9 mouse cellular contexts compared by ENCODE assay signal in genomic region chr11:77967114-77967513, GRCm38 (mm10). TPM values are rescaled to one million over a fixed set of nuclear protein-coding genes. Genes with fewer than 3 reads are reported as not detected.
DNase-seq lines count a peak whose midpoint lies in the region; ATAC-seq lines count a peak whose summit lies in the region.
"Had no signal": no experiment of that assay in that cellular context is flagged by ENCODE, and none has a peak within 500 bp of the region (broad histone marks: within the 10 kb centered on the region; RNA-seq: fewer than 3 reads in every experiment).

No protein-coding gene starts in this region.

- ATAC-seq in midbrain, embryonic 15.5 days (replicated peaks): no peak
- no peak for ATAC-seq in forebrain, embryonic 11.5 days (replicated peaks; ENCODE audit: low FRiP score)
- no peak for ATAC-seq in liver, embryonic 13.5 days (ENCODE audit: low read depth)

- H3K4me2 ChIP-seq in midbrain, embryonic 15.5 days: no peak overlapping the region
- no peak overlapping the region for H3K4me2 ChIP-seq in forebrain, embryonic 11.5 days (ENCODE audit: low read depth, low read length, severe bottlenecking)
- H3K4me2 ChIP-seq in liver, embryonic 13.5 days: no peak overlapping the region

- DNase-seq in midbrain, embryonic 10.5 days (ENCODE audit: low spot score): peak; percentile 79
- peak; percentile 87 for DNase-seq in brain, adult 2 months (ENCODE audit: low read depth, low spot score)
- DNase-seq in forebrain, embryonic 11.5 days (ENCODE audit: low spot score): peak; percentile 86
- DNase-seq in induced T-regulatory cell, adult 2 months (ENCODE audit: low read depth): peak; percentile 84
- peak; percentile 35 for DNase-seq in liver, embryonic 13.5 days
- peak; percentile 85 for DNase-seq in retina, postnatal 1 day
- peak; percentile 77 for DNase-seq in thymus, postnatal 4 days

- H3K9me3 ChIP-seq in midbrain, embryonic 10.5 days (replicated peaks): no peaks in the 10 kb centered on the region
- H3K9me3 ChIP-seq in midbrain, embryonic 15.5 days: no peaks in the 10 kb centered on the region
- no peaks in the 10 kb centered on the region for H3K9me3 ChIP-seq in forebrain, embryonic 11.5 days (ENCODE audit: control insufficient read depth, low read length)
- H3K9me3 ChIP-seq in liver, embryonic 13.5 days (replicated peaks): no peaks in the 10 kb centered on the region

- no peak overlapping the region for H3K27ac ChIP-seq in midbrain, embryonic 10.5 days (replicated peaks)
- H3K27ac ChIP-seq in midbrain, embryonic 15.5 days: no peak overlapping the region
- no peak overlapping the region for H3K27ac ChIP-seq in forebrain, embryonic 11.5 days (ENCODE audit: low read depth, low read length)
- no peak overlapping the region for H3K27ac ChIP-seq in liver, embryonic 13.5 days

- H3K4me1 ChIP-seq in midbrain, embryonic 10.5 days: peaks cover 28% of the 10 kb centered on the region
- peaks cover 26% of the 10 kb centered on the region for H3K4me1 ChIP-seq in midbrain, embryonic 15.5 days
- H3K4me1 ChIP-seq in forebrain, embryonic 11.5 days (replicated peaks; ENCODE audit: control insufficient read depth, insufficient read depth, low read length): peaks cover 20% of the 10 kb centered on the region
- no peaks in the 10 kb centered on the region for H3K4me1 ChIP-seq in liver, embryonic 13.5 days (replicated peaks)

- H3K9ac ChIP-seq in midbrain, embryonic 15.5 days: no peak overlapping the region
- no peak overlapping the region for H3K9ac ChIP-seq in forebrain, embryonic 11.5 days (ENCODE audit: low read length)
- no peak overlapping the region for H3K9ac ChIP-seq in liver, embryonic 13.5 days

- no peaks in the 10 kb centered on the region for H3K36me3 ChIP-seq in midbrain, embryonic 10.5 days
- H3K36me3 ChIP-seq in midbrain, embryonic 15.5 days (replicated peaks): peaks cover 3% of the 10 kb centered on the region; the same call in 1 of the 2 replicates
- no peaks in the 10 kb centered on the region for H3K36me3 ChIP-seq in forebrain, embryonic 11.5 days (ENCODE audit: control insufficient read depth, insufficient read depth, low read length)
- H3K36me3 ChIP-seq in liver, embryonic 13.5 days: no peaks in the 10 kb centered on the region

- H3K4me3 ChIP-seq in midbrain, embryonic 10.5 days: no peak overlapping the region
- H3K4me3 ChIP-seq in midbrain, embryonic 15.5 days: no peak overlapping the region
- no peak overlapping the region for H3K4me3 ChIP-seq in forebrain, embryonic 11.5 days (ENCODE audit: low read depth, low read length)
- no peak overlapping the region for H3K4me3 ChIP-seq in liver, embryonic 13.5 days (replicated peaks)
- H3K4me3 ChIP-seq: erythroblast, embryonic 14.5 days had no signal

- WGBS in midbrain, embryonic 10.5 days: 0% methylated on average over 4 of the region's 4 CpGs
- under 1% methylated on average over 4 of the region's 4 CpGs for WGBS in midbrain, embryonic 15.5 days
- under 1% methylated on average over 4 of the region's 4 CpGs for WGBS in forebrain, embryonic 11.5 days
- under 1% methylated on average over 4 of the region's 4 CpGs for WGBS in liver, embryonic 13.5 days (ENCODE audit: insufficient replicate concordance)

- peaks cover 50% of the 10 kb centered on the region for H3K27me3 ChIP-seq in midbrain, embryonic 10.5 days (ENCODE audit: low read depth, poor library complexity, severe bottlenecking)
- H3K27me3 ChIP-seq in midbrain, embryonic 15.5 days (replicated peaks): 0 out of 2 replicates have a peak, but pooled peaks cover 2% of the 10 kb centered on the region
- H3K27me3 ChIP-seq in forebrain, embryonic 11.5 days (ENCODE audit: control insufficient read depth, insufficient read depth, low read length): peaks cover 6% of the 10 kb centered on the region
- H3K27me3 ChIP-seq in liver, embryonic 13.5 days: peaks cover 47% of the 10 kb centered on the region

RNA-seq across cellular contexts. Expression of gene Phf12, which starts 15.4 kb away (rescaled TPM):
- polyA plus RNA-seq in midbrain, embryonic 10.5 days (2016; fragmentation: Nextera tagmentation; extraction: Ambion mirVana): 15.8 and 19.0 TPM in 2 replicates
- polyA plus RNA-seq in midbrain, embryonic 15.5 days (2015; fragmentation: Nextera tagmentation; extraction: Ambion mirVana): 19.2 and 20.7 TPM in 2 replicates
- 29.6 and 30.5 TPM in 2 replicates for polyA plus RNA-seq in forebrain, embryonic 11.5 days (2014; fragmentation: Nextera tagmentation; extraction: Ambion mirVana)
- 6.5 and 7.6 TPM in 2 replicates for polyA plus RNA-seq in liver, embryonic 13.5 days (2015; fragmentation: Nextera tagmentation; extraction: Ambion mirVana)

RNA-seq across cellular contexts. Expression of gene Sez6, which starts 36.5 kb away (rescaled TPM):
- polyA plus RNA-seq in midbrain, embryonic 10.5 days (2016; fragmentation: Nextera tagmentation; extraction: Ambion mirVana): 3.5 and 7.1 TPM in 2 replicates
- 159 and 162 TPM in 2 replicates for polyA plus RNA-seq in midbrain, embryonic 15.5 days (2015; fragmentation: Nextera tagmentation; extraction: Ambion mirVana)
- 14.3 and 16.7 TPM in 2 replicates for polyA plus RNA-seq in forebrain, embryonic 11.5 days (2014; fragmentation: Nextera tagmentation; extraction: Ambion mirVana)
- polyA plus RNA-seq in liver, embryonic 13.5 days (2015; fragmentation: Nextera tagmentation; extraction: Ambion mirVana): 0.03 and 0.20 TPM in 2 replicates
- polyA plus RNA-seq: erythroblast, embryonic 14.5 days had no signal

Comparison
In these comparisons a context has a peak if more than half of its experiments do, and no peak if none do; other contexts are left out.
1. DNase-seq: peak in every context shown above with its lines; median percentile 87 in brain, adult 2 months; 86 in forebrain, embryonic 11.5 days; 85 in retina, postnatal 1 day; 84 in induced T-regulatory cell, adult 2 months; 79 in midbrain, embryonic 10.5 days; 77 in thymus, postnatal 4 days; 35 in liver, embryonic 13.5 days.